Mouse (Mus musculus): Measurements from ENCODE around the gene Osbpl9. TPM values are rescaled to one million over a fixed set of nuclear protein-coding genes. Genes with fewer than 3 reads are reported as not detected.
A peak's percentile ranks its signal among the peaks of the same experiment; 100 is the strongest.

Osbpl9 gene
- polyA plus RNA-seq (2014; fragmentation: Nextera tagmentation; extraction: Ambion mirVana), result 54.7 and 65.2 TPM in 2 replicates

- Histone ChIP-seq H3K9me3 (ENCODE audit: control insufficient read depth, low read length) (no peaks in the 10 kb centered on the region), H3K4me3 (ENCODE audit: low read depth, low read length) (peak within 1 kb of the TSS; percentile 62), H3K4me1 (ENCODE audit: control insufficient read depth, insufficient read depth, low read length) (0 out of 2 replicates have a peak, but pooled peaks cover 8% of the 10 kb centered on the region), H3K27me3 (replicated peaks; ENCODE audit: control insufficient read depth, insufficient read depth, low read length) (no peaks in the 10 kb centered on the region), H3K4me2 (ENCODE audit: low read depth, low read length) (peak within 1 kb of the TSS; percentile 84), H3K36me3 (ENCODE audit: control insufficient read depth, insufficient read depth, low read length) (no peaks in the 10 kb centered on the region), H3K27ac (replicated peaks; ENCODE audit: low read depth, low read length) (peak within 1 kb of the TSS; percentile 96), H3K9ac (ENCODE audit: low read depth, low read length) (peak within 1 kb of the TSS; percentile 74)
- under 1% methylated on average over 57 of the region's 59 CpGs for WGBS
- ATAC-seq (ENCODE audit: low read depth) (peak; percentile 98), DNase-seq (ENCODE audit: low spot score) (peak; percentile 98)
Measured at GRCm38 (mm10) chr4:109201582-109202424, at the start of gene Osbpl9. Osbpl9 (minus strand) TSS chr4:109202272.

- H3K27ac ChIP-seq (replicated peaks; ENCODE audit: low read depth, low read length), result no peak overlapping the region
- H3K9ac ChIP-seq (ENCODE audit: low read depth, low read length), result no peak overlapping the region
- H3K4me1 ChIP-seq (ENCODE audit: control insufficient read depth, insufficient read depth, low read length), result no peaks in the 10 kb centered on the region; the same call in 1 of the 2 replicates
- H3K27me3 ChIP-seq (replicated peaks; ENCODE audit: control insufficient read depth, insufficient read depth, low read length), result no peaks in the 10 kb centered on the region
- H3K9me3 ChIP-seq (ENCODE audit: control insufficient read depth, low read length), result no peaks in the 10 kb centered on the region
- no peak overlapping the region for H3K4me2 ChIP-seq (ENCODE audit: low read depth, low read length)
- no peak for ATAC-seq (ENCODE audit: low read depth)
- H3K4me3 ChIP-seq (ENCODE audit: low read depth, low read length), result no peak overlapping the region
- DNase-seq (ENCODE audit: low spot score), result no peak
- 41% methylated on average over 3 of the region's 3 CpGs for WGBS
- no peaks in the 10 kb centered on the region for H3K36me3 ChIP-seq (ENCODE audit: control insufficient read depth, insufficient read depth, low read length)
Measured at GRCm38 (mm10) chr4:109251605-109252004, 49.5 kb upstream of the Osbpl9 start.

GRCm38 (mm10) chr4:109245016-109245620 lies 43.0 kb upstream of the Osbpl9 start:
- Histone ChIP-seq H3K36me3 (ENCODE audit: control insufficient read depth, insufficient read depth, low read length) (no peaks in the 10 kb centered on the region), H3K27me3 (replicated peaks; ENCODE audit: control insufficient read depth, insufficient read depth, low read length) (no peaks in the 10 kb centered on the region), H3K27ac (replicated peaks; ENCODE audit: low read depth, low read length) (no peak overlapping the region), H3K9me3 (ENCODE audit: control insufficient read depth, low read length) (no peaks in the 10 kb centered on the region), H3K4me1 (ENCODE audit: control insufficient read depth, insufficient read depth, low read length) (peaks cover 7% of the 10 kb centered on the region; the same call in 1 of the 2 replicates), H3K4me2 (ENCODE audit: low read depth, low read length) (no peak overlapping the region), H3K9ac (ENCODE audit: low read depth, low read length) (no peak overlapping the region), H3K4me3 (ENCODE audit: low read depth, low read length) (no peak overlapping the region)
- no peak for ATAC-seq (ENCODE audit: low read depth)
- DNase-seq (ENCODE audit: low spot score), result no peak
- 78% methylated on average over 6 of the region's 6 CpGs for WGBS

- H3K4me1 ChIP-seq (ENCODE audit: control insufficient read depth, insufficient read depth, low read length), result peaks cover 7% of the 10 kb centered on the region; the same call in 1 of the 2 replicates
- no peaks in the 10 kb centered on the region for H3K9me3 ChIP-seq (ENCODE audit: control insufficient read depth, low read length)
- WGBS, result 72% methylated on average over 7 of the region's 7 CpGs
- no peak overlapping the region for H3K27ac ChIP-seq (replicated peaks; ENCODE audit: low read depth, low read length)
- no peaks in the 10 kb centered on the region for H3K36me3 ChIP-seq (ENCODE audit: control insufficient read depth, insufficient read depth, low read length)
- no peak overlapping the region for H3K4me3 ChIP-seq (ENCODE audit: low read depth, low read length)
- no peak overlapping the region for H3K4me2 ChIP-seq (ENCODE audit: low read depth, low read length)
- H3K9ac ChIP-seq (ENCODE audit: low read depth, low read length), result no peak overlapping the region
- DNase-seq (ENCODE audit: low spot score) (no peak), ATAC-seq (ENCODE audit: low read depth) (no peak)
- H3K27me3 ChIP-seq (replicated peaks; ENCODE audit: control insufficient read depth, insufficient read depth, low read length), result no peaks in the 10 kb centered on the region
Measured at GRCm38 (mm10) chr4:109244506-109244905, 42.4 kb upstream of the Osbpl9 start.

GRCm38 (mm10) chr4:109241934-109242333 lies 39.9 kb upstream of the Osbpl9 start:
- DNase-seq (ENCODE audit: low spot score) (peak; percentile 84), ATAC-seq (ENCODE audit: low read depth) (peak; percentile 60; the same call in 1 of the 2 replicates)
- Histone ChIP-seq H3K27me3 (replicated peaks; ENCODE audit: control insufficient read depth, insufficient read depth, low read length) (no peaks in the 10 kb centered on the region), H3K9me3 (ENCODE audit: control insufficient read depth, low read length) (no peaks in the 10 kb centered on the region), H3K27ac (replicated peaks; ENCODE audit: low read depth, low read length) (peak overlapping the region; percentile 16), H3K9ac (ENCODE audit: low read depth, low read length) (no peak overlapping the region), H3K4me3 (ENCODE audit: low read depth, low read length) (no peak overlapping the region), H3K36me3 (ENCODE audit: control insufficient read depth, insufficient read depth, low read length) (no peaks in the 10 kb centered on the region), H3K4me1 (ENCODE audit: control insufficient read depth, insufficient read depth, low read length) (peaks cover 7% of the 10 kb centered on the region; the same call in 1 of the 2 replicates), H3K4me2 (ENCODE audit: low read depth, low read length) (no peak overlapping the region)
- WGBS, result 35% methylated on average over 4 of the region's 4 CpGs

GRCm38 (mm10) chr4:109241221-109241620 lies 39.1 kb upstream of the Osbpl9 start:
- peak; percentile 58 for DNase-seq (ENCODE audit: low spot score)
- peak; percentile 15; the same call in 1 of the 2 replicates for ATAC-seq (ENCODE audit: low read depth)
- Histone ChIP-seq H3K4me2 (ENCODE audit: low read depth, low read length) (no peak overlapping the region), H3K4me3 (ENCODE audit: low read depth, low read length) (no peak overlapping the region), H3K4me1 (ENCODE audit: control insufficient read depth, insufficient read depth, low read length) (peaks cover 7% of the 10 kb centered on the region; the same call in 1 of the 2 replicates), H3K27me3 (replicated peaks; ENCODE audit: control insufficient read depth, insufficient read depth, low read length) (no peaks in the 10 kb centered on the region), H3K27ac (replicated peaks; ENCODE audit: low read depth, low read length) (peak overlapping the region; percentile 16), H3K9me3 (ENCODE audit: control insufficient read depth, low read length) (no peaks in the 10 kb centered on the region), H3K9ac (ENCODE audit: low read depth, low read length) (no peak overlapping the region), H3K36me3 (ENCODE audit: control insufficient read depth, insufficient read depth, low read length) (no peaks in the 10 kb centered on the region)

- WGBS, result 59% methylated on average over 24 of the region's 24 CpGs
- Histone ChIP-seq H3K9me3 (ENCODE audit: control insufficient read depth, low read length) (no peaks in the 10 kb centered on the region), H3K36me3 (ENCODE audit: control insufficient read depth, insufficient read depth, low read length) (no peaks in the 10 kb centered on the region), H3K4me1 (ENCODE audit: control insufficient read depth, insufficient read depth, low read length) (peaks cover 7% of the 10 kb centered on the region; the same call in 1 of the 2 replicates), H3K27me3 (replicated peaks; ENCODE audit: control insufficient read depth, insufficient read depth, low read length) (no peaks in the 10 kb centered on the region), H3K4me2 (ENCODE audit: low read depth, low read length) (no peak overlapping the region), H3K9ac (ENCODE audit: low read depth, low read length) (no peak overlapping the region), H3K27ac (replicated peaks; ENCODE audit: low read depth, low read length) (0 out of 2 replicates have a peak overlapping the region, but pooled peaks have one; percentile 17), H3K4me3 (ENCODE audit: low read depth, low read length) (no peak overlapping the region)
- ATAC-seq (ENCODE audit: low read depth), result peak; percentile 71
- DNase-seq (ENCODE audit: low spot score), result peak; percentile 64
Measured at GRCm38 (mm10) chr4:109238428-109239268, 36.6 kb upstream of the Osbpl9 start.

All from embryonic facial prominence, embryonic 14.5 days (tissue).